Mouse (Mus musculus) lung, adult 2 months (tissue): ENCODE measurements at regions not wholly inside any gene's neighbourhood (a gene's known extent, or its start where the extent isn't known, plus 50 kb on each side); places are given as distances from the start of the nearest gene placed in this dataset.

Source experiments
- CTCF ChIP-seq: fragments of 200-500 bp; IDR thresholded peaks from 2 replicates; pipeline ENCODE4 v1.5.1; 2011; ENCODE audit warnings: mild to moderate bottlenecking, low read length, control low read depth; ENCODE audit not compliant: insufficient read depth
- POLR2A ChIP-seq: fragments of 200-500 bp; IDR thresholded peaks from 2 replicates; pipeline ENCODE4 v1.6.1; 2011; ENCODE audit warnings: low read depth, mild to moderate bottlenecking, control low read depth, low read length, borderline replicate concordance; ENCODE audit errors: extremely low read depth

GRCm38 (mm10) chr11:89932231-89932865 lies 70.3 kb downstream of the Pctp start:
- TF ChIP-seq CTCF (no peak), POLR2A (no peak)
